Mouse (Mus musculus): ENCODE results near the gene Prkce.

The Prkce gene

GRCm38 (mm10) chr17:86364349-86365075 lies 196.9 kb downstream of the Prkce start:
- DNase-seq (ENCODE audit: low read depth, low spot score): no peak

GRCm38 (mm10) chr17:86366919-86367318 lies 199.3 kb downstream of the Prkce start:
- peak; percentile 70 for DNase-seq (ENCODE audit: low read depth, low spot score)

- no peak for DNase-seq (ENCODE audit: low read depth, low spot score)
These were observed 200.1 kb downstream of the Prkce start for GRCm38 (mm10) chr17:86367676-86368075.

- no peak for DNase-seq (ENCODE audit: low read depth, low spot score)
These were observed 202.6 kb downstream of the Prkce start for GRCm38 (mm10) chr17:86370106-86370742.

GRCm38 (mm10) chr17:86371101-86371561 lies 203.5 kb downstream of the Prkce start:
- peak; percentile 69 for DNase-seq (ENCODE audit: low read depth, low spot score)

- no peak for DNase-seq (ENCODE audit: low read depth, low spot score)
These were observed 208.8 kb downstream of the Prkce start for GRCm38 (mm10) chr17:86376389-86376788.

GRCm38 (mm10) chr17:86377863-86378262 lies 210.3 kb downstream of the Prkce start:
- DNase-seq (ENCODE audit: low read depth, low spot score): no peak

GRCm38 (mm10) chr17:86378611-86379010 lies 211.0 kb downstream of the Prkce start:
- no peak for DNase-seq (ENCODE audit: low read depth, low spot score)

- DNase-seq (ENCODE audit: low read depth, low spot score): peak; percentile 58
These were observed 212.0 kb downstream of the Prkce start for GRCm38 (mm10) chr17:86379405-86380137.

GRCm38 (mm10) chr17:86381464-86381863 lies 213.9 kb downstream of the Prkce start:
- no peak for DNase-seq (ENCODE audit: low read depth, low spot score)

GRCm38 (mm10) chr17:86382885-86383284 lies 215.3 kb downstream of the Prkce start:
- DNase-seq (ENCODE audit: low read depth, low spot score): no peak

GRCm38 (mm10) chr17:86383699-86384572 lies 216.4 kb downstream of the Prkce start:
- DNase-seq (ENCODE audit: low read depth, low spot score): no peak

- no peak for DNase-seq (ENCODE audit: low read depth, low spot score)
These were observed 224.9 kb downstream of the Prkce start for GRCm38 (mm10) chr17:86392475-86392874.

- no peak for DNase-seq (ENCODE audit: low read depth, low spot score)
These were observed 225.6 kb downstream of the Prkce start for GRCm38 (mm10) chr17:86393191-86393590.

GRCm38 (mm10) chr17:86397097-86397496 lies 229.5 kb downstream of the Prkce start:
- DNase-seq (ENCODE audit: low read depth, low spot score): no peak

- DNase-seq (ENCODE audit: low read depth, low spot score): no peak
These were observed 230.1 kb downstream of the Prkce start for GRCm38 (mm10) chr17:86397647-86398046.

GRCm38 (mm10) chr17:86398226-86398625 lies 230.6 kb downstream of the Prkce start:
- no peak for DNase-seq (ENCODE audit: low read depth, low spot score)

GRCm38 (mm10) chr17:86400032-86400431 lies 232.4 kb downstream of the Prkce start:
- DNase-seq (ENCODE audit: low read depth, low spot score): no peak

- peak; percentile 87 for DNase-seq (ENCODE audit: low read depth, low spot score)
These were observed 237.4 kb downstream of the Prkce start for GRCm38 (mm10) chr17:86404795-86405501.

- no peak for DNase-seq (ENCODE audit: low read depth, low spot score)
These were observed 238.1 kb downstream of the Prkce start for GRCm38 (mm10) chr17:86405644-86406043.

Measured in telencephalon, adult 2 months (tissue).